Mouse (Mus musculus) frontal cortex, adult (tissue): ENCODE measurements at regions not wholly inside any gene's neighbourhood (a gene's known extent, or its start where the extent isn't known, plus 50 kb on each side); places are given as distances from the start of the nearest gene placed in this dataset.
A peak's percentile ranks its signal among the peaks of the same experiment; 100 is the strongest.

Source experiments
- ATAC-seq: cut with Nextera tagmentation; 2 replicates; pipeline ENCODE4 v1.9.2; 2017; ENCODE audit warnings: mild to moderate bottlenecking, moderate library complexity, mixed read lengths; ENCODE audit not compliant: low TSS enrichment

- ATAC-seq = peak; percentile 89
Observed at GRCm38 (mm10) chr15:63553597-63553996, 291.4 kb downstream of the Gsdmc2 start.

- peak; percentile 98 for ATAC-seq
Observed at GRCm38 (mm10) chr15:63532337-63533055, 312.5 kb downstream of the Gsdmc2 start.

- no peak for ATAC-seq
Observed at GRCm38 (mm10) chr15:63527318-63527717, 317.7 kb downstream of the Gsdmc2 start.

- no peak for ATAC-seq
Observed at GRCm38 (mm10) chr15:63526820-63527219, 318.2 kb downstream of the Gsdmc2 start.

GRCm38 (mm10) chr15:63517301-63517700 is 327.7 kb downstream of the Gsdmc2 start:
- 0 out of 2 replicates have a peak, but pooled peaks have one; percentile 44 for ATAC-seq

- ATAC-seq = no peak
Observed at GRCm38 (mm10) chr15:63500453-63500852, 344.5 kb downstream of the Gsdmc2 start.

GRCm38 (mm10) chr15:63498483-63498882 is 346.5 kb downstream of the Gsdmc2 start:
- ATAC-seq = no peak

GRCm38 (mm10) chr15:63497207-63497606 is 347.8 kb downstream of the Gsdmc2 start:
- no peak for ATAC-seq

- ATAC-seq = no peak
Observed at GRCm38 (mm10) chr15:63484910-63485309, 360.1 kb downstream of the Gsdmc2 start.

- no peak for ATAC-seq
Observed at GRCm38 (mm10) chr15:63484217-63484887, 360.6 kb downstream of the Gsdmc2 start.

- ATAC-seq = peak; percentile 95
Observed at GRCm38 (mm10) chr15:63479270-63479805, 365.6 kb downstream of the Gsdmc2 start.

- no peak for ATAC-seq
Observed at GRCm38 (mm10) chr15:63466916-63467315, 378.1 kb downstream of the Gsdmc2 start.

- ATAC-seq = no peak
Observed at GRCm38 (mm10) chr15:63452529-63452928, 392.4 kb downstream of the Gsdmc2 start.

- no peak for ATAC-seq
Observed at GRCm38 (mm10) chr15:63446288-63446687, 398.7 kb downstream of the Gsdmc2 start.

- ATAC-seq = no peak
Observed at GRCm38 (mm10) chr15:63445016-63445415, 400.0 kb downstream of the Gsdmc2 start.

- ATAC-seq = no peak
Observed at GRCm38 (mm10) chr15:63442146-63442780, 402.7 kb downstream of the Gsdmc2 start.

- ATAC-seq = no peak
Observed at GRCm38 (mm10) chr15:63412649-63413048, 432.3 kb downstream of the Gsdmc2 start.

GRCm38 (mm10) chr15:63411771-63412118 is 433.2 kb downstream of the Gsdmc2 start:
- ATAC-seq = no peak

- no peak for ATAC-seq
Observed at GRCm38 (mm10) chr15:63410994-63411770, 433.8 kb downstream of the Gsdmc2 start.

GRCm38 (mm10) chr15:63400445-63400844 is 444.5 kb downstream of the Gsdmc2 start:
- ATAC-seq = no peak

GRCm38 (mm10) chr15:63400011-63400410 is 445.0 kb downstream of the Gsdmc2 start:
- ATAC-seq = no peak

GRCm38 (mm10) chr15:63397485-63397884 is 447.5 kb downstream of the Gsdmc2 start:
- no peak for ATAC-seq
